ENCODE assay signal across 15 mouse cellular contexts in the genomic region with DNA sequence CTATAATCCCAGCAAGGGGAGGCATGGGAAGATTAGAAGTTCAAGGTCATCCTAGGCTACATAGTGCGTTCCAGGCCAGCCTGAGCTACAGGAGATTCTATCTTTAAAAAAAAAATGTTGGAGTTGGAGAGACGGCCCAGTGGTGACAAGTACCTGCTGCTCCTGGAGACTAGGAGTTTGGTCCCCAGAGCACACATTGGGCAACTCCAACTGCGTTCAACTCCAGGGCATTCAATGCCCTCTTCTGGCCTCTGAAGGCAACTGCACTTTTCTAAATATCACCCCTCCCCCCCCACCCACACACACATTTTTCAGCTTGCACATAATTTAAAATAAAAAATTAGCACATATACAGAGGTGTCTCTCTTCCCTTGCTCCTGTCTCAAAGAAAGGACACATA. TPM values are rescaled to one million over a fixed set of nuclear protein-coding genes. Genes with fewer than 3 reads are reported as not detected.
DNase-seq lines count a peak whose midpoint lies in the region; ATAC-seq and TF ChIP-seq lines count a peak whose summit lies in the region.
"Had no signal": no experiment of that assay in that cellular context is flagged by ENCODE, and none has a peak within 500 bp of the region (broad histone marks: within the 10 kb centered on the region; RNA-seq: fewer than 3 reads in every experiment).

No protein-coding gene starts in this region.

- no peak overlapping the region for H3K9ac ChIP-seq in liver, adult 2 months (ENCODE audit: low read depth, low read length)
- H3K9ac ChIP-seq in liver, embryonic 12.5 days = no peak overlapping the region
- H3K9ac ChIP-seq in CH12.LX (ENCODE audit: insufficient read depth, low read depth) = no peak overlapping the region
- H3K9ac ChIP-seq: hindbrain, embryonic 12.5 days; neural tube, embryonic 15.5 days had no signal

- intact Hi-C loops in left cerebral cortex, postnatal 36 days (cut with DNase I) = no loop called here

- peak; percentile 63 for TF ChIP-seq CTCF in liver, adult 2 months (IDR thresholded peaks at IDR 0.05; ENCODE audit: low read depth, low read length)
- peak in 1 of 2 experiments; percentile 49; a peak in 2 of 4 replicates for TF ChIP-seq CTCF in CH12.LX (conservative IDR thresholded peaks at IDR 0.05 in 1 of 2, IDR thresholded peaks at IDR 0.05 in 1 of 2; ENCODE audit: low read depth in 2 of 2, low read length in 2 of 2)
- TF ChIP-seq CTCF in brain, embryonic 14.5 days (IDR thresholded peaks at IDR 0.05; ENCODE audit: borderline replicate concordance, extremely low read depth, insufficient read depth, insufficient read length) = peak; percentile 50; the same call in 1 of the 2 replicates

- TF ChIP-seq RAD21 in CH12.LX (IDR thresholded peaks at IDR 0.05; ENCODE audit: low read depth, low read length) = peak; percentile 39

- H3K27ac ChIP-seq in liver, adult 2 months (replicated peaks; ENCODE audit: insufficient read depth, low read depth, low read length) = no peak overlapping the region
- H3K27ac ChIP-seq in liver, embryonic 12.5 days = no peak overlapping the region
- no peak overlapping the region for H3K27ac ChIP-seq in CH12.LX (ENCODE audit: insufficient read depth, low read depth)
- H3K27ac ChIP-seq: embryonic facial prominence, embryonic 10.5 days; hindbrain, embryonic 12.5 days; neural tube, embryonic 15.5 days had no signal

- no peak for ATAC-seq in CD4-positive, CD25-positive, alpha-beta regulatory T cell, adult 4 months
- no peak for ATAC-seq in liver, embryonic 12.5 days
- ATAC-seq: forebrain, embryonic 14.5 days had no signal

- H3K79me2 ChIP-seq in liver, adult 2 months (ENCODE audit: control insufficient read depth, insufficient read depth, low read length) = peaks cover 12% of the 10 kb centered on the region
- H3K79me2 ChIP-seq in CH12.LX (replicated peaks; ENCODE audit: control insufficient read depth, extremely low read depth, insufficient read depth, poor library complexity, severe bottlenecking) = no peaks in the 10 kb centered on the region

- H3K9me3 ChIP-seq in liver, embryonic 12.5 days (replicated peaks) = no peaks in the 10 kb centered on the region
- H3K9me3 ChIP-seq in CH12.LX (replicated peaks; ENCODE audit: low read length) = peaks cover 2% of the 10 kb centered on the region
- H3K9me3 ChIP-seq: embryonic facial prominence, embryonic 10.5 days; hindbrain, embryonic 12.5 days; neural tube, embryonic 15.5 days had no signal

- DNase-seq in CD4-positive, CD25-positive, alpha-beta regulatory T cell, adult 2 months (ENCODE audit: low read depth, low spot score) = peak; percentile 21
- DNase-seq in liver, adult 2 months (ENCODE audit: extremely low read depth, low read depth, low spot score) = peak; percentile 45
- no peak for DNase-seq in CH12.LX (ENCODE audit: extremely low read depth)
- no peak for DNase-seq in brain, embryonic 14.5 days (ENCODE audit: low read depth)
- DNase-seq in yolk sac, embryonic 10.5 days (ENCODE audit: low spot score) = no peak
- DNase-seq in left cerebral cortex, postnatal 36 days (ENCODE audit: low spot score in 2 of 2) = no peak
- DNase-seq: cerebellum, adult 11 months; kidney, postnatal 36 days; right cerebral cortex, postnatal 4 days had no signal

- H3K4me1 ChIP-seq in liver, adult 2 months (ENCODE audit: control insufficient read depth, insufficient read depth, low read length) = peaks cover 3% of the 10 kb centered on the region; the same call in 1 of the 2 replicates
- 0 out of 2 replicates have a peak, but pooled peaks cover 9% of the 10 kb centered on the region for H3K4me1 ChIP-seq in liver, embryonic 12.5 days
- peaks cover 0 to 23% of the 10 kb centered on the region in 2 experiments; a peak in 2 of 4 replicates for H3K4me1 ChIP-seq in CH12.LX (ENCODE audit: control insufficient read depth in 1 of 2, insufficient read depth in 2 of 2)

- H3K4me2 ChIP-seq in liver, embryonic 12.5 days = no peak overlapping the region
- H3K4me2 ChIP-seq in CH12.LX (ENCODE audit: insufficient read depth, low read depth, poor library complexity, severe bottlenecking) = no peak overlapping the region
- H3K4me2 ChIP-seq: hindbrain, embryonic 12.5 days; neural tube, embryonic 15.5 days had no signal

- no peaks in the 10 kb centered on the region for H3K36me3 ChIP-seq in liver, adult 2 months (ENCODE audit: control insufficient read depth, insufficient read depth, low read length)
- H3K36me3 ChIP-seq in liver, embryonic 12.5 days = peaks cover 26% of the 10 kb centered on the region
- H3K36me3 ChIP-seq in CH12.LX (replicated peaks in 1 of 2; ENCODE audit: control insufficient read depth in 1 of 2, insufficient read depth in 1 of 2, low read length in 1 of 2) = peaks cover 0 to 34% of the 10 kb centered on the region in 2 experiments

- in situ Hi-C loops in CH12.LX (cut with MboI; ENCODE audit: low pct_ligation_motif_present, low pct_unique_long_range_greater_than_20kb, low sequenced_read_pairs) = loop anchor here (25.0 kb wide), 1 partner anchor 396 kb away; no protein-coding TSS in a partner anchor

- TF ChIP-seq POLR2A in liver, adult 2 months (IDR thresholded peaks at IDR 0.05; ENCODE audit: extremely low read depth, insufficient read depth, low read length) = no peak
- no peak for TF ChIP-seq POLR2A in CH12.LX (IDR thresholded peaks at IDR 0.05; ENCODE audit: low read depth, low read length)
- TF ChIP-seq POLR2A in brain, embryonic 14.5 days (IDR thresholded peaks at IDR 0.05; ENCODE audit: borderline replicate concordance, extremely low read depth, insufficient read depth, insufficient read length, poor library complexity, severe bottlenecking) = no peak

- no peak overlapping the region for H3K4me3 ChIP-seq in liver, adult 2 months (ENCODE audit: insufficient read depth, low read depth, low read length)
- H3K4me3 ChIP-seq in liver, embryonic 12.5 days = no peak overlapping the region
- H3K4me3 ChIP-seq in CH12.LX (replicated peaks in 1 of 3; ENCODE audit: low read depth in 2 of 3, low read length in 2 of 3, poor library complexity in 1 of 3) = no peak overlapping the region
- H3K4me3 ChIP-seq: embryonic facial prominence, embryonic 10.5 days; hindbrain, embryonic 12.5 days; neural tube, embryonic 15.5 days had no signal

- WGBS in liver, adult 2 months = 31% methylated on average over 3 of the region's 3 CpGs
- 61% methylated on average over 3 of the region's 3 CpGs for WGBS in liver, embryonic 12.5 days (ENCODE audit: insufficient replicate concordance)

- no peak for TF ChIP-seq EP300 in CH12.LX (IDR thresholded peaks at IDR 0.05; ENCODE audit: low read length)

- no peaks in the 10 kb centered on the region for H3K27me3 ChIP-seq in liver, adult 2 months (ENCODE audit: control insufficient read depth, insufficient read depth, low read length)
- no peaks in the 10 kb centered on the region for H3K27me3 ChIP-seq in liver, embryonic 12.5 days (replicated peaks)
- no peaks in the 10 kb centered on the region for H3K27me3 ChIP-seq in CH12.LX (replicated peaks)
- H3K27me3 ChIP-seq: hindbrain, embryonic 12.5 days; neural tube, embryonic 15.5 days had no signal

- dilution Hi-C loops in CH12.LX (cut with MboI; ENCODE audit: extremely low pct_ligation_motif_present, extremely low pct_unique_long_range_greater_than_20kb, low sequenced_read_pairs) = no loop called here

TF ChIP-seq in CH12.LX, 34 proteins besides CTCF, POLR2A, EP300 and RAD21:
- no peak for TF ChIP-seq RCOR1 (conservative IDR thresholded peaks at IDR 0.05; ENCODE audit: low read depth, low read length)
- TF ChIP-seq SMC3 (IDR thresholded peaks at IDR 0.05; ENCODE audit: low read depth, low read length) = peak; percentile 26
TF ChIP-seq in CH12.LX: peak in this region for 1.

RNA-seq across cellular contexts. Expression of gene Ralb, which starts 21.7 kb away (rescaled TPM):
- polyA plus RNA-seq in CD4-positive, CD25-positive, alpha-beta regulatory T cell, adult 4 months (2017; shearing (Covaris generic)) = 10 to 100 TPM in 1 of 2 experiments, 1 to 10 TPM in 1; 9.9 to 11.8 TPM
- 12.8 and 14.8 TPM in 2 replicates for total RNA-seq in liver, adult 2 months (2014; rRNA removed)
- polyA plus RNA-seq in liver, adult 2 months (2012; rRNA removed) = 9.0 and 9.3 TPM in 2 replicates
- 58.2 and 58.8 TPM in 2 replicates for polyA plus RNA-seq in liver, embryonic 12.5 days (2016; fragmentation: Nextera tagmentation; extraction: Ambion mirVana)
- total RNA-seq in CH12.LX (2012; rRNA removed) = 18.1 and 18.2 TPM in 2 replicates
- 25.6 and 28.7 TPM in 2 replicates for total RNA-seq in CH12.LX (2014; rRNA removed)
- 22.9 and 23.8 TPM in 2 replicates for polyA plus RNA-seq in CH12.LX (2012; ENCODE audit: insufficient read length, low read depth)
- polyA plus RNA-seq in brain, embryonic 14.5 days (2012; rRNA removed) = 20.6 and 31.1 TPM in 2 replicates
- total RNA-seq in left cerebral cortex, postnatal 36 days (2021) = 10 to 100 TPM; 22.2 to 22.6 TPM

RNA-seq across cellular contexts. Expression of gene Tmem185b, which starts 43.1 kb away (rescaled TPM):
- 10 to 100 TPM; 24.9 to 25.4 TPM for polyA plus RNA-seq in CD4-positive, CD25-positive, alpha-beta regulatory T cell, adult 4 months (2017; shearing (Covaris generic))
- 6.6 and 7.4 TPM in 2 replicates for total RNA-seq in liver, adult 2 months (2014; rRNA removed)
- 12.6 and 14.2 TPM in 2 replicates for polyA plus RNA-seq in liver, adult 2 months (2012; rRNA removed)
- polyA plus RNA-seq in liver, embryonic 12.5 days (2016; fragmentation: Nextera tagmentation; extraction: Ambion mirVana) = 11.6 and 11.7 TPM in 2 replicates
- 13.8 and 14.9 TPM in 2 replicates for total RNA-seq in CH12.LX (2012; rRNA removed)
- 12.9 and 13.4 TPM in 2 replicates for total RNA-seq in CH12.LX (2014; rRNA removed)
- polyA plus RNA-seq in CH12.LX (2012; ENCODE audit: insufficient read length, low read depth) = 11.7 TPM in 2 replicates
- 15.6 and 21.2 TPM in 2 replicates for polyA plus RNA-seq in brain, embryonic 14.5 days (2012; rRNA removed)
- total RNA-seq in left cerebral cortex, postnatal 36 days (2021) = 10 to 100 TPM; 14.8 to 16.2 TPM

Comparison
In these comparisons a context has a peak if more than half of its experiments do, and no peak if none do; other contexts are left out.
1. DNase-seq: peak in CD4-positive, CD25-positive, alpha-beta regulatory T cell, adult 2 months (single experiment) and liver, adult 2 months (single experiment); none in CH12.LX (single experiment), brain, embryonic 14.5 days (single experiment), yolk sac, embryonic 10.5 days (single experiment) and left cerebral cortex, postnatal 36 days (0 of 2).